Mouse (Mus musculus): ENCODE data around the gene Ipo4.
A peak's percentile ranks its signal among the peaks of the same experiment; 100 is the strongest.

GRCm38 (mm10) chr14:55603633-55604576 is 31.9 kb downstream of the Ipo4 start:
- TF ChIP-seq NRF1 (IDR thresholded peaks at IDR 0.05; ENCODE audit: insufficient read depth, low read depth, low read length, poor library complexity, severe bottlenecking) (no peak), USF2 (IDR thresholded peaks at IDR 0.05; ENCODE audit: borderline replicate concordance in 1 of 2, insufficient read depth in 1 of 2, low read depth in 1 of 2, low read length in 2 of 2) (peak; percentile 48 to 86; a peak in 2 of 4 replicates)
